Mouse (Mus musculus) layer of hippocampus, postnatal 25 days (tissue): ENCODE measurements around the gene Pim1. TPM values are rescaled to one million over a fixed set of nuclear protein-coding genes. Genes with fewer than 3 reads are reported as not detected.
"Not testable (repeated sequence)": the region's sequence is repeated elsewhere in the genome, so short reads cannot be mapped to it uniquely, and the experiment has no call there.

Experiments used
- DNase-seq, 2 experiments: peaks; one replicate each; pipeline ENCODE4 v3.0.0; 2022; ENCODE audit warnings: mixed read lengths in 2 of 2, low spot score in 1 of 2; ENCODE audit errors: extremely low spot score in 1 of 2
- total RNA-seq, 2 experiments: library from RNA; stranded (reverse); gene quantifications; 2 replicates each; pipeline ENCODE4 v1.2.3; 2021

The Pim1 gene
- total RNA-seq, 2 experiments from 2014 or later, result 2.7 to 3.7 TPM

DNA sequence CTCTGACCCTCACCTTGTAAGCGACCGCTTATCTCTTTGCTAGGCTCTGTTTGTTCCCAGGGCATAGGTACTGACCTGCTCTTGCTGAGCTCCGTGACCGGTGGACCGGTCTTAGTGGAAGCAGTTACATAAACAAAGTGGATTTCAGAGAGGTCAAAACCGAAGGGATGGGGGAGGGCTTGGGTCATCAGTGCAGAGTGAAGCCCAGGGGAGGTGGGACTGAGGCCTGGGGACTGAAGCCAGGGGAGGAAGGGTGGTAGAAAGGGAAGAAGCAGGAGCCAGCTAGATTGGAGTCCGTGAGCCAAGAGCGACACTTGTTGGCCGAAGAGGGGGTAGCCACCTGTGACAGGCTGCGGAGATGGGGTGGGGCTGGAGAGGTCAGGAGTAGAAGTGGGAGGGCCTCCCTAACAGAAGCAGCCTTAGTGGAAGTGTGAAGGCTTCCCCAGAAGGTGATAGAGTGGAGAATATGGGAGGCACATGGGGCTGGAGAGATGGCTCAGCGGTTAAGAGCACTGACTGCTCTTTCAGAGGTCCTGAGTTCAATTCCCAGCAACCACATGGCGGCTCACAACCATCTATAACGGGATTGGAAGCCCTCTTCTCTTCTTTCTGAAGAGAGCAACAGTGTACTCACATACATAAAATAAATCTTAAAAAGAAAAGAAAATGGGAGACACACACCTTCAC lies 22.6 kb downstream of the Pim1 start:
- peak in 1 of 2 experiments; percentile 11 for DNase-seq

DNA sequence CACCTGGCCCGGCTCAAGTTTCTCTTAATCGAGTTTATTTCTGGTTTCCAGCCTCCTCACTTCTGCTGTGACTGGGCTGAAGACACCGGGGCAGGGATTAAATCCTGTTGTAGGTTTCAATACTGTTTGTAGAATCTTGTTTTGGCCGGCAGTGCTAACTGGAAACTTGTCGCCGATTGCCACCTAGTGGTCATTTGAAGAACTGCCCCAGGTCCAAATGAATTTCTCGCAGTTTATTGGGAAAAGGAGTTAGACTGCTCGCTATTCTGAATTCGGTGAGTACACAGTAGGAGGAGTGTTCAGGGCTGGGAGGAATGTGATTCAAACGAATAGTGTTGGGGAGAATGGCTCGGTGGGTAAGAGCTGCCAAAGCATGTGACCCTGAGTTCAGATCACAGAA lies 23.9 kb downstream of the Pim1 start:
- DNase-seq, result peak; percentile 81 to 82

DNA sequence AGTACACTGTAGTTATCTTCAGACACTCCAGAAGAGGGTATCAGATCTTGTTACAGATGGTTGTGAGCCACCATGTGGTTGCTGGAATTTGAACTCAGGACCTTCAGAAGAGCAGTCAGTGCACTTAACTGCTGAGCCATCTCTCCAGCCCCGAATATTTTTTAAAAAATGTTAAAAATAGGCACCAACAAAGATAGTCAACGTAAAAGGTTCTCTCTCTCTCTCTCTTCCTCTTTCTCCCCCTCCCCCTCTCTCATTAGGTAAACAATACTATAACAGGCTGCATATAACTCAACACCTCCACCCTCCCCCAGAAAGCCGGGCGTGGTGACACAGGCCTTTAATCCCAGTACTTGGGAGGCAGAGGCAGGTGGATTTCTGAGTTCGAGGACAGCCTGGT lies 28.1 kb downstream of the Pim1 start:
- DNase-seq, result not testable (repeated sequence)

DNA sequence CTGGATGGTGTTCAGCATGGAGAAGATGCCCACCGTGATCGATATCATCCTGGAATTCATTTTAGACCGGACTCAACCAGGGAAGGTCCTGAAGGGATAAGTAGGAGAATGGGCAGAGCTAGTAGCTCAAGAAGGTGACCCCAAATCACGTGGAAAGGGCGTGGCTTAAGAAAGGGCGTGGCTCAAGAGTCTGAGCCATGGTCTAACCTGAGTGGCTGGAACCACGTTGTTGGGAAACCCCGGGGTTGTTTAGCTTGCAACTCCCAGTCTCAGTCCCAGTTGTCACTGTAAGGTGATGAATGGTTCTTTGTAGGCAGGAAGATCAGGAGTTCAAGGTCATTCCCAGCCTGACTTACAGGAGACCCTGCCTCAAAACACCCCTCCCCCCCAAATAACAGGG lies 29.2 kb downstream of the Pim1 start:
- DNase-seq, result no peak

DNA sequence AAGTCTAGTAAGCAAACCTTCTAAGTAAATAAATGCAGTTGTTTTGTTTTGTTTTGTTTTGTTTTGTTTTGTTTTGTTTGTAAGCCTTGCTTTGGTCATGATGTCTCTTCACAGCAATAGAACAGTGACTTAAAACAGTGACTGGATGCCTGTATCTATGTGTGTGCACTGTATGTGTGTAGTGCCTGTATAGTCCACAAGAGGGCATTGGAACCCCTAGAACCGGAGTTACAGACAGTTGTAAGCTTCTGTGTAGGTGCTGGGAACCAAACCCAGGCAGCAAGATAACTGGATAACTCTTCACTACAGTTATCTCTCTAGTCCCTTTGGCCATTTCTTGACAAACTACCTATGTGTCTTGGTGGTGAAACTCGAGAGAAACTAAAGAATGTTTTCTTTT lies 35.1 kb downstream of the Pim1 start:
- DNase-seq, result no peak

DNA sequence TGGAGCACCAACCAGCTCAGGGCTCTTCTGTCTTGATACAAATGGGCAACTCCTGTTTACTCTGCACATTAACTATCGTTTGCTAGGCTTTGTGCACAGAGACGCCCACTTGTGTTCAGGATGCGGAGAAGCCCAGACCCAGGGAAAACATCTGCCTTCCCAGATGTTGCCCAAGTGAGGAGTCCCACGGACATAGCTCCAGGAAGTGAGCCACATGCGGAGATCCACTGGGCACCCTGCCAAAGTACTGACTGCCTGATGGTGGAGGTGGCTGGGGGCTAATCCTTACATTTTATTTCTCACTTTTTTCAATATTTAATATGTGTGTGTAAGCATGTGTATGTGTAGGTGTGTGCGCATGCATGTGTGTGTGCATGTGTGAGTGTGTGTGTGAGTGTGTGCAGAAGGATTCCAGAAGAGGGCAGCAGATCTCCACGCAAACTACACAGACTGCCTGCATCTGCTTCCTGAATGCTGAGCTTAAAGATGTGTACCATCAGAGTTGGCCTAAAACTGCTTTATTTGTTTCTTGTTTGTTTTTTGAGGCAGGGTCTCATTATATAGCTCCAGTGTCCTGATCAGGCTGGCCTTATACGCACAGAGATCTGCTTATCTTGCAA lies 38.1 kb downstream of the Pim1 start:
- DNase-seq, result no peak

DNA sequence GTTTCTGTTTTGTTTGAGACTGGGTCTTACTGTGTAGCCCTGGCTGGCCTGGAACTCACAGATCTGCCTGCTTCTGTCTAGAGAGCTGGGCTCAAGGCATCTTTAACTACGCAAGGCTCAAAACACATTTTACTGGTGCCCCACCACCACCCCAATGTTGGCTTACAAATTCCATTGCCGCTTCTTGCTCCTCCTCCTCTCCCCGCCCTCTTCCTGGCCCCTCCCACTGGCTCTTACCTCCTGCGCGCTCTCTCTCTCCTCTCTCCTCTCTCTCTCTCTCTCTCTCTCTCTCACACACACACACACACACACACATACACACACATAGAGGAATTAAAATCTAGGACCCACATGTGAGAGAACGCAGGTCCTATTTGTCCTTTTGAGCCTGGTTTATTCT lies 40.0 kb downstream of the Pim1 start:
- DNase-seq, result no peak

DNA sequence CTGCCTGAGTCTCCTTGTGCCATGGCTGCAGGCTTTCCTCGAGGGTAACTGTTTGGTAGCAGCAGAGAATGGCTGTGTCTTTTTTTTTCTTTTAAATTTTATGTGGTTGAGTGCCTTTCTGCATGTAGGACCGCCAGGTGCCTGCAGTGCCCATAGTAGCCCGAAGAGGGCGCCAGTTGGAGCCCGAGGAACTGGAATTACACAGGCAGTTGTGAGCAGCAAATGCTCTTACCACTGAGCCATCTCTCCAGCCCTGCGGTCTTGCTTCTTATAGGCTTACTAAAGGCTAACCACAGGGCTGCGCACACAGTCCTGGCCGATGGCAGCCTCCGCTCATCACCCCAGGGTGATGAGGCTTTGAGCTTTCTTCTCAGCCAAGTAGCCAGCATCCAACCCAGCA lies 40.7 kb downstream of the Pim1 start:
- DNase-seq, result no peak

DNA sequence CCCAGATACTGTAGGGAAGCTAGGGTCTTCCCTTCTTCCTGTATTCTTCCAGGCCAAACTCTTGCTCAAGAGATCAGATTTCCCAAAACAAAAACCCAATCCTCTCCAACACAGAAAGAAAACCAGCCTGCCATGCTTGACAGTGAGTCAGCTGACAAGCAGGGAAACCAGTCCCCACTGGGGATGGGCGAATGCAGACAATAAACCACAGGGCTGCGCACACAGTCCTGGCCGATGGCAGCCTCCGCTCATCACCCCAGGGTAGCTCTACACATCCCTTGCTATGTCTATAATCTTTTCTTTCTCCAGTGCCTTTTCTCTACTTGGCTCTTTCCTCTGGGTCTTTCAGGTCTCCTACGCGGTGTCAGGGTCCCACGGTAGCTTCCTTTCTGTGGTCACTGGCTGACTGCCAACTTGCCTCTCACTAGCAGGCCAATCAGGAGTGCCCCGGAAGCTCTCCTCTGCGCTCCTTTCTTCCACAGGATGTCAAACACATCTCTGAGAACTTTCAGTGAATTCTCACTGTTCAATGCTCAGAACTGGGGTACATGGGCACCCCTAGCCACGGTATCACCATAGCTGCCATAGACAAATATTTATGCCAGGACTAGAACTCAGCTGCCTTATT lies 41.3 kb downstream of the Pim1 start:
- no peak for DNase-seq

GRCm38 (mm10) chr17:29533866-29534265 lies 43.3 kb downstream of the Pim1 start:
- no peak for DNase-seq

GRCm38 (mm10) chr17:29540426-29540825 lies 49.9 kb downstream of the Pim1 start:
- no peak for DNase-seq

- DNase-seq, result no peak
These were observed 50.9 kb downstream of the Pim1 start for GRCm38 (mm10) chr17:29541419-29541818.

- DNase-seq, result peak in 1 of 2 experiments; percentile 30
These were observed 52.5 kb downstream of the Pim1 start for GRCm38 (mm10) chr17:29542831-29543690.

- no peak for DNase-seq
These were observed 53.5 kb downstream of the Pim1 start for GRCm38 (mm10) chr17:29544064-29544463.

GRCm38 (mm10) chr17:29545241-29545640 lies 54.7 kb downstream of the Pim1 start:
- no peak for DNase-seq

Other genes with a start within 250 kb of the Pim1 start
- gene Ppil1, start 226.6 kb upstream of the Pim1 start, total RNA-seq, result 10 to 100 TPM; 17.7 to 19.6 TPM
- 10 to 100 TPM; 96.8 to 96.9 TPM for gene BC004004, start 222.0 kb upstream of the Pim1 start, total RNA-seq
- gene Pi16, start 173.1 kb upstream of the Pim1 start, total RNA-seq, result 1 to 10 TPM in 1 of 2 experiments, under 1 TPM in 1; 0.98 to 1.5 TPM
- 100 to 1,000 TPM; 556 to 630 TPM for gene Mtch1, start 142.8 kb upstream of the Pim1 start, total RNA-seq
- gene Fgd2, start 129.8 kb upstream of the Pim1 start, total RNA-seq, result 1 to 10 TPM; 5.6 to 8.2 TPM
- gene Gm17657, start 58.9 kb downstream of the Pim1 start, total RNA-seq, result not detected
- gene Tbc1d22b, start 59.0 kb downstream of the Pim1 start, total RNA-seq, result 10 to 100 TPM; 43.4 to 45.7 TPM
- gene Tmem217, start 61.6 kb downstream of the Pim1 start, total RNA-seq, result under 1 TPM in 1 of 2 experiments, not detected in 1; 0.44 TPM
- 10 to 100 TPM; 38.4 to 39.7 TPM for gene Rnf8, start 124.0 kb downstream of the Pim1 start, total RNA-seq
- gene Gm28043, start 124.1 kb downstream of the Pim1 start, total RNA-seq, result 1 to 10 TPM; 2.6 to 5.0 TPM
- 100 to 1,000 TPM; 101 to 109 TPM for gene Cmtr1, start 169.8 kb downstream of the Pim1 start, total RNA-seq
- gene Ccdc167, start 226.3 kb downstream of the Pim1 start, total RNA-seq, result 10 to 100 TPM; 19.9 to 23.6 TPM